Mouse (Mus musculus) embryonic facial prominence, embryonic 14.5 days (tissue): Measurements from ENCODE around the gene Gjc2. TPM values are rescaled to one million over a fixed set of nuclear protein-coding genes. Genes with fewer than 3 reads are reported as not detected.

ENCODE experiments used
- ATAC-seq: fragments of 200-750 bp; cut with Nextera tagmentation; 2 replicates; pipeline ENCODE4 v1.8.0; 2017; ENCODE audit warnings: low read depth, moderate number of reproducible peaks, moderate TSS enrichment
- DNase-seq: peaks from one replicate; pipeline ENCODE4 v3.0.0-alpha.2; 2015; ENCODE audit warnings: low spot score
- H3K27ac ChIP-seq: fragments of 300-500 bp; sonication (generic); replicated peaks from 2 replicates; pipeline ENCODE4 v1.5.1; 2014; ENCODE audit warnings: low read depth, mild to moderate bottlenecking, low read length, moderate library complexity
- H3K27me3 ChIP-seq: fragments of 300-500 bp; sonication (generic); replicated peaks from 2 replicates; pipeline ENCODE4 v1.6.1; 2014; ENCODE audit warnings: low read length; ENCODE audit not compliant: control insufficient read depth, insufficient read depth
- H3K36me3 ChIP-seq: fragments of 300-500 bp; sonication (generic); 2 replicates; pipeline ENCODE4 v1.6.1; 2014; ENCODE audit warnings: low read length, mixed read lengths; ENCODE audit not compliant: control insufficient read depth, insufficient read depth
- H3K4me1 ChIP-seq: fragments of 300-500 bp; sonication (generic); 2 replicates; pipeline ENCODE4 v1.6.1; 2014; ENCODE audit warnings: antibody characterized with exemption, low read length; ENCODE audit not compliant: control insufficient read depth, insufficient read depth
- H3K4me2 ChIP-seq: fragments of 300-500 bp; sonication (generic); 2 replicates; pipeline ENCODE4 v1.6.1; 2014; ENCODE audit warnings: low read depth, mild to moderate bottlenecking, low read length, moderate library complexity, mixed read lengths
- H3K4me3 ChIP-seq: fragments of 300-500 bp; sonication (generic); 2 replicates; pipeline ENCODE4 v1.5.1; 2014; ENCODE audit warnings: low read depth, mild to moderate bottlenecking, low read length
- H3K9ac ChIP-seq: fragments of 300-500 bp; sonication (generic); 2 replicates; pipeline ENCODE4 v1.6.1; 2014; ENCODE audit warnings: low read depth, mild to moderate bottlenecking, low read length, moderate library complexity, mixed read lengths
- H3K9me3 ChIP-seq: fragments of 300-500 bp; sonication (generic); 2 replicates; pipeline ENCODE4 v1.6.1; 2016; ENCODE audit warnings: low read length; ENCODE audit not compliant: control insufficient read depth
- WGBS: fragments of 180-500 bp; shearing (Covaris S2); extraction: QIAGEN DNeasy Blood & Tissue Kit; methylation state at CpG from one replicate; pipeline ENCODE4 v1.1.7; 2014; 5-methylcytosine and 5-hydroxymethylcytosine counted together
- polyA plus RNA-seq: library from polyadenylated mRNA; unstranded; fragments of >200 nt; fragmentation: Nextera tagmentation; extraction: Ambion mirVana; gene quantifications from 2 replicates; pipeline ENCODE4 v1.2.1, GENCODE M21; 2014

Gene Gjc2
- polyA plus RNA-seq, 1 experiment from 2014 or later, result 0.29 TPM

DNA sequence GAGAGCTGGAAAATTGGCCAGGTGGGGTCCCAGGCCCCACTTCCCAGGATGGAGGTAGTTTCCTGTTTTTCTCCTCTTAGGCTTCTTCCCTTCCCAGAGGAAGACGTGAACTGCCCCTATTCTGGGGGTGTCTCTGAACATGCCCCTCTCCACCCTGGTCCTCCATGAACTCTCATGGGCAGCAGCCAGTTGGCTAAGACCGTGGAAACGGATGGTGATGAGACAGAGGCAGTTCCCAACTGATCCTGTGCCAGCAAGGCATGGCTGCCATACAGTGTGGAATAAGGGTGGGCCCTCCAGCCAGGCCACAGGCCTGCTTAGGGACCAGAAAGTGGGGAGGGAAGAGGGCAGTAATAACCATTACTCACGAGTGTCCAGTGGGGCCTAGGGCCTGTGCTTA lies 12.5 kb downstream of the Gjc2 start:
- Histone ChIP-seq H3K9me3 (no peaks in the 10 kb centered on the region), H3K27ac (no peak overlapping the region), H3K27me3 (peaks cover 15% of the 10 kb centered on the region), H3K36me3 (no peaks in the 10 kb centered on the region), H3K4me3 (no peak overlapping the region), H3K9ac (no peak overlapping the region), H3K4me2 (no peak overlapping the region), H3K4me1 (no peaks in the 10 kb centered on the region)
- ATAC-seq (no peak), DNase-seq (no peak)
- WGBS, result 69% methylated on average over 3 of the region's 4 CpGs

DNA sequence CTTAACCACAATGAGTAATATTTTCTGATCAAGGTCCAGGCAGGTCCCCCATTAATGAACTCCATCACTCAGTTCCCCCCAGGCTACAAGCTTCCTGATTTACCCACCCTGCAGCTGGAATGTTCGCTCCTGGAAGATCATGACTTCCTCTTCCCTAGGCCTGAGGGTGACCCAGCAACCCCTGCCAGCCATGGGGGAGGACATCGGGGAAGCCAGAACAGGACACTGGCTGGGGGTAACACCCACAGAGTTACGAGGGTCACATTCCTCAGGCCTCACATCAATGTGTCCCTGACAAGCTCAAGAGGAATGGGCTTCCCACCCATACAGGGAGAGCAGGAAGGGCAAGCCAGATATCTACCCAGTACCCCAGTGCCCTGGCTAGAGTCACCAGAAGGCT lies 13.2 kb downstream of the Gjc2 start:
- Histone ChIP-seq H3K27ac (no peak overlapping the region), H3K9me3 (no peaks in the 10 kb centered on the region), H3K4me2 (no peak overlapping the region), H3K27me3 (peaks cover 7% of the 10 kb centered on the region), H3K9ac (no peak overlapping the region), H3K4me1 (no peaks in the 10 kb centered on the region), H3K36me3 (no peaks in the 10 kb centered on the region), H3K4me3 (no peak overlapping the region)
- WGBS, result 61% methylated on average over 3 of the region's 3 CpGs
- no peak for ATAC-seq
- no peak for DNase-seq

GRCm38 (mm10) chr11:59165616-59166241 lies 17.3 kb downstream of the Gjc2 start:
- H3K4me2 ChIP-seq, result no peak overlapping the region
- H3K36me3 ChIP-seq, result no peaks in the 10 kb centered on the region
- 74% methylated on average over 2 of the region's 2 CpGs for WGBS
- peaks cover 13% of the 10 kb centered on the region for H3K4me1 ChIP-seq
- no peaks in the 10 kb centered on the region for H3K27me3 ChIP-seq
- H3K27ac ChIP-seq, result no peak overlapping the region
- ATAC-seq (no peak), DNase-seq (no peak)
- H3K4me3 ChIP-seq, result no peak overlapping the region
- H3K9me3 ChIP-seq, result no peaks in the 10 kb centered on the region
- no peak overlapping the region for H3K9ac ChIP-seq

DNA sequence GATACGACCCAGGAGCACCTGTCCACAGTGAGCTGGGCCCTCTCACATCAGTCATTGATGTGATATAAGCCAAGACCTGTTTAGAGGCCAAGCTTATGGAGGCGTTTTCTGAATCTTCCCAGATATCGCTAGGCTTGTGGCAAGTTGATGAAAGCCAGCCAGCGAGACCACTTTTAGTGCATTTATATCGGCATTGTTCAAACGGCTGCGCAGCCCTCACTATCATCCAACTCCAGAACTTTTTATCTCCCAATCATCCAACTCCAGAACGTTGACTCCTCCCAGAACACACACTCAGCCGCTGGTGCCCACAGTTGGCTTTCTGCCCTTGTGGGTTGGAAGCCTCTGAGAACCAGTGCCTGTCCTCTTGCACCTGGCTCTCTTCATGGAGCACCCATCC lies 18.6 kb downstream of the Gjc2 start:
- no peaks in the 10 kb centered on the region for H3K36me3 ChIP-seq
- peaks cover 13% of the 10 kb centered on the region for H3K4me1 ChIP-seq
- no peak overlapping the region for H3K9ac ChIP-seq
- no peaks in the 10 kb centered on the region for H3K9me3 ChIP-seq
- H3K27me3 ChIP-seq, result no peaks in the 10 kb centered on the region
- ATAC-seq (no peak), DNase-seq (no peak)
- 0 out of 2 replicates have a peak overlapping the region, but pooled peaks have one; percentile 74 for H3K4me3 ChIP-seq
- WGBS, result 85% methylated on average over 9 of the region's 9 CpGs
- H3K4me2 ChIP-seq, result peak overlapping the region; percentile 65
- H3K27ac ChIP-seq, result peak overlapping the region; percentile 99; the same call in 1 of the 2 replicates

DNA sequence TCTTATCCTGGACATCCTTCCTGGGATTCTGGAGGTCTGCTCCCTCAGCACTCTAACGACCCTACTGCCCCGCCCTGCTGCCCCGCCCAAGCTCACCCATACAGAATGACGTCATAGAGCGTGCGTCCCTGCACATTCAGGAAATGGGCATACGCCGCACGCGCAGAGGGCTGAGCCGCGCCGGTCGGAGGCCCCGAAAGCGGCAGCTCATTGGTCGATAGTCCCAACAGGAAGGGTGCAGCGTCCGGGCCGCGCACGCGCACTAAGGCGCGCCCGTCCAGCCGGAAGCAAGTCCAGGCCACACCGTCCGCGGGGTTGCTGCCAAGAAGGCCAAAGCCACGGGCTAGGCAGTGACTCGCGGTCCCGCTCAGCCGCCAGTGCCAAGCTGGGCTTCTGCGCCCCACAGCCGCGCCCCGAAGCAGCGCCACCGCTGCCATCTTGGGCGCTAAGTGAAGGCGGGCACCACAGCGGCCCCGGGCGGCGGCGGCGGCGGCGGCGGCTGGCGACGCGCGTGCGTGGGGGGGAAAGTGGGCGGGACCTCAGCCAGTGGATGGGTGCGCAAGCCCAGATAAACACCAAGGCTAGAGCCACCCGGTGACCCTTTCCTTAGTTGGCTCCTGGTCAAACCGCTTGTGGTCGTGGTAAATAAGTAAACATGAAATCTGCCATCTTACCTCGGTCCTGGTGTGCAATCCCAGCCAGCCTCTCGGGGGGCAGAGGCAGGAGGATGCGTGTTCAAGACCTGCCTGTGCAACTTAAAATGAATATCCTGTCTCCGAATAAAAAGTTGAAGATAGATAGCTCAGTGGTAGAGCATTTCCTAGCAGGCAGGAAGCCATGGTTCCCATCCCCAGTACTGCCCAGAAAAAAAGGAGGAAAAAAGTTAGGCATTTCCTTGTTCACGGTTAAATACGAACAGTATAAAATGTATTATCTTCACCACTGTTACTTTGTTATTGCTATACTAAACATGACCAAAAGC lies 19.5 kb downstream of the Gjc2 start, which contains the start of gene Iba57:
Gene Iba57 (minus strand): TSS at position 485 of the 982 bp plus-strand sequence.
- no peaks in the 10 kb centered on the region for H3K27me3 ChIP-seq
- H3K9me3 ChIP-seq, result no peaks in the 10 kb centered on the region
- H3K27ac ChIP-seq, result peak within 1 kb of the TSS; percentile 99
- H3K4me1 ChIP-seq, result peaks cover 13% of the 10 kb centered on the region
- 7% methylated on average over 27 of the region's 68 CpGs for WGBS
- H3K4me2 ChIP-seq, result peak within 1 kb of the TSS; percentile 65
- DNase-seq (peak; percentile 99), ATAC-seq (peak; percentile 99)
- H3K9ac ChIP-seq, result peak within 1 kb of the TSS; percentile 95
- peak within 1 kb of the TSS; percentile 74 for H3K4me3 ChIP-seq
- no peaks in the 10 kb centered on the region for H3K36me3 ChIP-seq

DNA sequence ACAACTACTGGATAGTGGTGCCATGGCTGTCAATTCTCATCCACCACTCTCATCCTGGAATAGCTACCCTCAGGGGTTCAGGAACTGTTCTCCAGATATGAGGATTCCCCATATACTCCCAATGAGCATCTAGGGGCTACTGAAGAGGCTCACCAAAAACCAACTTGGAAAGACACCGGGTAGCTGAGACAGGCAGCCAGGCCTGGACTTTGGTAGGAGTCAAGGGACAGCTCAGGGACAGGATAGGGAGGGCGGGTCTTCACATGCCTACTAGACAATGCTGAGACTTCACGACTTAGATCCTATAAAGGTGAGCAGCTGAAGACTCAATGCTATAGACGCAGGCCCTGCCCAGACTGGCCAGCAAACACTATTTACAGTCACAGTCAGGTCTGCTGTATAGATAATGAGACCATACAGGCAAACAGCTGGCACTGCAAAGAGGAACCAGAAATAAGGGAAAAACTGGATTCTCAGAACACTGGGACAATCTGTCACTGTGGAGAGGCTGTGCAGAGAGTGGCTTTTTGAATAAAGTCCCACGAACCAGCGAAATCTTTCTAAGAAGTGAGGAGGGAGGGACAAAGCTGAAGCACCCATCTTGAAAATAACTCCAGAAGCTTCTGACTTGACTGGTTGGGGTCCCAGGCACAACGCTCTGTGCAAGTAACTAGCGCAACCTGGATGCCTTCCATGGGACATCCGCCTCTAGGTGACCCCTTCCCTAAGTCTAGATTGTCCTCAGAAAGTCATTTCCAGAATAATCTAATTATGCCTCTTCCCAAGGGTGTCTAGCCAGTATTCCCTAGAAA lies 20.4 kb downstream of the Gjc2 start:
- peak; percentile 4; the same call in 1 of the 2 replicates for ATAC-seq
- peak overlapping the region; percentile 95 for H3K9ac ChIP-seq
- H3K36me3 ChIP-seq, result peaks cover 8% of the 10 kb centered on the region; the same call in 1 of the 2 replicates
- peaks cover 13% of the 10 kb centered on the region for H3K4me1 ChIP-seq
- H3K9me3 ChIP-seq, result no peaks in the 10 kb centered on the region
- H3K4me3 ChIP-seq, result peak overlapping the region; percentile 74
- 64% methylated on average over 9 of the region's 9 CpGs for WGBS
- peak overlapping the region; percentile 99 for H3K27ac ChIP-seq
- H3K27me3 ChIP-seq, result no peaks in the 10 kb centered on the region
- H3K4me2 ChIP-seq, result peak overlapping the region; percentile 65
- DNase-seq, result no peak

- peaks cover 16% of the 10 kb centered on the region; the same call in 1 of the 2 replicates for H3K36me3 ChIP-seq
- H3K9me3 ChIP-seq, result no peaks in the 10 kb centered on the region
- H3K4me1 ChIP-seq, result peaks cover 13% of the 10 kb centered on the region
- peak; percentile 70 for DNase-seq
- no peak overlapping the region for H3K4me2 ChIP-seq
- no peaks in the 10 kb centered on the region for H3K27me3 ChIP-seq
- H3K4me3 ChIP-seq, result no peak overlapping the region
- H3K27ac ChIP-seq, result no peak overlapping the region
- H3K9ac ChIP-seq, result no peak overlapping the region
- ATAC-seq, result no peak
- 74% methylated on average over 5 of the region's 5 CpGs for WGBS
Observed at GRCm38 (mm10) chr11:59161398-59161797, 21.6 kb downstream of the Gjc2 start.

DNA sequence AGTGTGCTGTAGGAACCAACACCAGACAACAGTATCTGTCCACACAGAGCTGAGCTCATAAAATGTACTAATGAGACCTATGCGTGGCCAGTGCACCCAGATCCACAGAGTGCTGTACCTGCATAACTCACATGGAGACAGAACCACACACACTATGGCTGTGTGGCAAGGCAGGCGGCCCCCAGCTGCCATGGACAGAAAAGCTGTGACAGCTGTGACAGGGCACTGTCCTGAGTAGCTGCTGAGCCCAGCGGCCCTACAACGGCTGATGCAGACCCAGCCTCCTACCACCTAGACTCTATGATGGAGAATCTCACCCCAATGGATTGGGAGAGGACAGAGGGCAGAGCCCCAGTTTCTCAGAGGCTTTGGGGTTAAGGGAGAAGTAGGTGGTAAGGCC lies 23.5 kb downstream of the Gjc2 start:
- Histone ChIP-seq H3K4me3 (no peak overlapping the region), H3K9me3 (no peaks in the 10 kb centered on the region), H3K4me2 (no peak overlapping the region), H3K36me3 (peaks cover 26% of the 10 kb centered on the region; the same call in 1 of the 2 replicates), H3K27ac (no peak overlapping the region), H3K9ac (no peak overlapping the region), H3K4me1 (peaks cover 13% of the 10 kb centered on the region), H3K27me3 (no peaks in the 10 kb centered on the region)
- ATAC-seq (no peak), DNase-seq (no peak)
- 91% methylated on average over 4 of the region's 4 CpGs for WGBS
